Mouse (Mus musculus): ENCODE results near the gene Trir.

DNA sequence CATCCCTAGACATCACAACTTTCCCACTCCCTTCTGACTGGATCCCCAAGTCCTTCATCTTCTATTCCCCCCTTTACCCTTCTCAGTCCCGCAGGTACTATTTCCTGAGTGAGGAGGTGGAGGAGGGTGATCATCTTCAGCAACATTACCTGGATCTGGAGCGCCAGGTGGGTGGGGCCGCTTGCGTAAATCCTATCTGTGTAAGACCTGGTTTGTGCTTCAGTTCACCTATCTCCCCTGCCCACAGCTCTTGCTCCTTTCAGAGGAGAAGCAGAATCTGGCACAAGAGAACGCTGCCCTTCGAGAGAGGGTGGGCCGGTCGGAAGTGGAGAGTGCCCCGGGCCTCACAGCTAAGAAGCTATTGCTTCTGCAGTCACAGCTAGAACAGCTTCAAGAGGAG lies 32.2 kb upstream of the Trir start:
- TF ChIP-seq CTCF (conservative IDR thresholded peaks at IDR 0.05; ENCODE audit: low read length) = no peak
- TF ChIP-seq POU5F1 (IDR thresholded peaks at IDR 0.05; ENCODE audit: borderline replicate concordance, low read length) = no peak
- TF ChIP-seq NANOG (IDR thresholded peaks at IDR 0.05; ENCODE audit: borderline replicate concordance, low read length) = no peak

All from E14TG2a.4 (cell line).